Mouse (Mus musculus): ENCODE results near the gene Nav1. TPM values are rescaled to one million over a fixed set of nuclear protein-coding genes. Genes with fewer than 3 reads are reported as not detected.
A peak's percentile ranks its signal among the peaks of the same experiment; 100 is the strongest.

The Nav1 gene
- polyA plus RNA-seq, 1 experiment from 2014 or later: 59.4 TPM

- peaks cover 24% of the 10 kb centered on the region for H3K36me3 ChIP-seq (replicated peaks)
- H3K9ac ChIP-seq: no peak overlapping the region
- peaks cover 9% of the 10 kb centered on the region for H3K4me1 ChIP-seq
- no peaks in the 10 kb centered on the region for H3K27me3 ChIP-seq (replicated peaks)
- no peaks in the 10 kb centered on the region for H3K9me3 ChIP-seq
- H3K27ac ChIP-seq: no peak overlapping the region
- H3K4me3 ChIP-seq: no peak overlapping the region
- no peak for ATAC-seq (replicated peaks)
- no peak overlapping the region for H3K4me2 ChIP-seq
- WGBS: 42% methylated on average over 2 of the region's 2 CpGs
Observed at GRCm38 (mm10) chr1:135435823-135436222, 171.3 kb downstream of the Nav1 start.

- Histone ChIP-seq H3K27ac (peak overlapping the region; percentile 93), H3K4me2 (peak overlapping the region; percentile 74), H3K4me3 (peak overlapping the region; percentile 94), H3K9ac (peak overlapping the region; percentile 89), H3K27me3 (replicated peaks) (no peaks in the 10 kb centered on the region), H3K36me3 (replicated peaks) (no peaks in the 10 kb centered on the region), H3K9me3 (no peaks in the 10 kb centered on the region), H3K4me1 (peaks cover 32% of the 10 kb centered on the region)
- WGBS: 2% methylated on average over 14 of the region's 14 CpGs
- peak; percentile 80 for ATAC-seq (replicated peaks)
Observed at GRCm38 (mm10) chr1:135430669-135431017, 176.5 kb downstream of the Nav1 start.

- under 1% methylated on average over 65 of the region's 65 CpGs for WGBS
- Histone ChIP-seq H3K9ac (peak within 1 kb of the TSS; percentile 89), H3K36me3 (replicated peaks) (peaks cover 4% of the 10 kb centered on the region; the same call in 1 of the 2 replicates), H3K27me3 (replicated peaks) (no peaks in the 10 kb centered on the region), H3K27ac (peak within 1 kb of the TSS; percentile 93), H3K4me3 (peak within 1 kb of the TSS; percentile 94), H3K9me3 (no peaks in the 10 kb centered on the region), H3K4me2 (peak within 1 kb of the TSS; percentile 74), H3K4me1 (peaks cover 32% of the 10 kb centered on the region)
- peak; percentile 96 for ATAC-seq (replicated peaks)
Observed at GRCm38 (mm10) chr1:135429901-135430668, 177.0 kb downstream of the Nav1 start, which contains the start of gene Ipo9. Gene Ipo9, minus strand, starts transcription at chr1:135430499.

GRCm38 (mm10) chr1:135427390-135427789, 179.7 kb downstream of the Nav1 start:
- Histone ChIP-seq H3K27me3 (replicated peaks) (no peaks in the 10 kb centered on the region), H3K4me1 (peaks cover 32% of the 10 kb centered on the region), H3K4me2 (peak overlapping the region; percentile 74; the same call in 1 of the 2 replicates), H3K9ac (no peak overlapping the region), H3K27ac (no peak overlapping the region), H3K36me3 (replicated peaks) (peaks cover 6% of the 10 kb centered on the region; the same call in 1 of the 2 replicates), H3K4me3 (no peak overlapping the region), H3K9me3 (no peaks in the 10 kb centered on the region)
- no peak for ATAC-seq (replicated peaks)
- WGBS: 86% methylated on average over 6 of the region's 6 CpGs

- no peak for ATAC-seq (replicated peaks)
- WGBS: 96% methylated on average over 10 of the region's 10 CpGs
- Histone ChIP-seq H3K27ac (no peak overlapping the region), H3K4me3 (no peak overlapping the region), H3K4me2 (no peak overlapping the region), H3K4me1 (peaks cover 31% of the 10 kb centered on the region), H3K36me3 (replicated peaks) (peaks cover 6% of the 10 kb centered on the region; the same call in 1 of the 2 replicates), H3K9me3 (no peaks in the 10 kb centered on the region), H3K9ac (no peak overlapping the region), H3K27me3 (replicated peaks) (no peaks in the 10 kb centered on the region)
Observed at GRCm38 (mm10) chr1:135426645-135427044, 180.4 kb downstream of the Nav1 start.

GRCm38 (mm10) chr1:135422772-135423171, 184.3 kb downstream of the Nav1 start:
- ATAC-seq (replicated peaks): no peak
- 93% methylated on average over 6 of the region's 6 CpGs for WGBS

GRCm38 (mm10) chr1:135413996-135414395, 193.1 kb downstream of the Nav1 start:
- Histone ChIP-seq H3K36me3 (replicated peaks) (peaks cover 68% of the 10 kb centered on the region), H3K9ac (no peak overlapping the region), H3K27ac (no peak overlapping the region), H3K4me2 (no peak overlapping the region), H3K4me3 (no peak overlapping the region), H3K9me3 (no peaks in the 10 kb centered on the region), H3K27me3 (replicated peaks) (no peaks in the 10 kb centered on the region), H3K4me1 (no peaks in the 10 kb centered on the region)
- ATAC-seq (replicated peaks): no peak

More at GRCm38 (mm10) chr1:135422772-135423171, 184.3 kb downstream of the Nav1 start:
- H3K4me2 ChIP-seq: no peak overlapping the region
- no peak overlapping the region for H3K4me3 ChIP-seq
- no peaks in the 10 kb centered on the region for H3K9me3 ChIP-seq
- H3K27me3 ChIP-seq (replicated peaks): no peaks in the 10 kb centered on the region
- no peak overlapping the region for H3K9ac ChIP-seq
- H3K4me1 ChIP-seq: peaks cover 5% of the 10 kb centered on the region
- no peak overlapping the region for H3K27ac ChIP-seq
- peaks cover 25% of the 10 kb centered on the region for H3K36me3 ChIP-seq (replicated peaks)

- Histone ChIP-seq H3K36me3 (replicated peaks) (peaks cover 70% of the 10 kb centered on the region), H3K9me3 (no peaks in the 10 kb centered on the region), H3K4me3 (no peak overlapping the region), H3K9ac (no peak overlapping the region), H3K27me3 (replicated peaks) (no peaks in the 10 kb centered on the region), H3K4me2 (no peak overlapping the region), H3K27ac (no peak overlapping the region), H3K4me1 (no peaks in the 10 kb centered on the region)
- no peak for ATAC-seq (replicated peaks)
- 75% methylated on average over 4 of the region's 4 CpGs for WGBS
Observed at GRCm38 (mm10) chr1:135412130-135412529, 195.0 kb downstream of the Nav1 start.

GRCm38 (mm10) chr1:135410967-135411366, 196.1 kb downstream of the Nav1 start:
- H3K4me2 ChIP-seq: no peak overlapping the region
- H3K9ac ChIP-seq: no peak overlapping the region
- no peaks in the 10 kb centered on the region for H3K27me3 ChIP-seq (replicated peaks)
- no peaks in the 10 kb centered on the region for H3K4me1 ChIP-seq
- H3K4me3 ChIP-seq: no peak overlapping the region
- no peak for ATAC-seq (replicated peaks)
- 70% methylated on average over 2 of the region's 2 CpGs for WGBS
- H3K27ac ChIP-seq: no peak overlapping the region
- no peaks in the 10 kb centered on the region for H3K9me3 ChIP-seq
- H3K36me3 ChIP-seq (replicated peaks): peaks cover 68% of the 10 kb centered on the region

GRCm38 (mm10) chr1:135408973-135409372, 198.1 kb downstream of the Nav1 start:
- no peak for ATAC-seq (replicated peaks)
- H3K9ac ChIP-seq: no peak overlapping the region
- peaks cover 70% of the 10 kb centered on the region for H3K36me3 ChIP-seq (replicated peaks)
- no peak overlapping the region for H3K4me3 ChIP-seq
- no peak overlapping the region for H3K27ac ChIP-seq
- H3K27me3 ChIP-seq (replicated peaks): no peaks in the 10 kb centered on the region
- no peak overlapping the region for H3K4me2 ChIP-seq
- no peaks in the 10 kb centered on the region for H3K9me3 ChIP-seq
- H3K4me1 ChIP-seq: no peaks in the 10 kb centered on the region
- WGBS: 98% methylated on average over 4 of the region's 4 CpGs

- no peak for ATAC-seq (replicated peaks)
- no peaks in the 10 kb centered on the region for H3K4me1 ChIP-seq
- 84% methylated on average over 7 of the region's 7 CpGs for WGBS
- peaks cover 77% of the 10 kb centered on the region for H3K36me3 ChIP-seq (replicated peaks)
- H3K9me3 ChIP-seq: no peaks in the 10 kb centered on the region
- no peak overlapping the region for H3K27ac ChIP-seq
- H3K4me3 ChIP-seq: no peak overlapping the region
- no peak overlapping the region for H3K4me2 ChIP-seq
- no peak overlapping the region for H3K9ac ChIP-seq
- H3K27me3 ChIP-seq (replicated peaks): no peaks in the 10 kb centered on the region
Observed at GRCm38 (mm10) chr1:135405356-135405755, 201.7 kb downstream of the Nav1 start.

- ATAC-seq (replicated peaks): no peak
- H3K27ac ChIP-seq: no peak overlapping the region
- H3K36me3 ChIP-seq (replicated peaks): peaks cover 63% of the 10 kb centered on the region
- no peak overlapping the region for H3K4me3 ChIP-seq
- no peak overlapping the region for H3K4me2 ChIP-seq
- 96% methylated on average over 3 of the region's 3 CpGs for WGBS
- H3K9ac ChIP-seq: no peak overlapping the region
- H3K4me1 ChIP-seq: no peaks in the 10 kb centered on the region
- H3K27me3 ChIP-seq (replicated peaks): no peaks in the 10 kb centered on the region
- H3K9me3 ChIP-seq: no peaks in the 10 kb centered on the region
Observed at GRCm38 (mm10) chr1:135401452-135402110, 205.5 kb downstream of the Nav1 start.

Measured in midbrain, embryonic 15.5 days (tissue).